Mouse (Mus musculus) bone marrow macrophage, adult 2 months (primary cell): ENCODE results near the gene Phlpp2. TPM values are rescaled to one million over a fixed set of nuclear protein-coding genes. Genes with fewer than 3 reads are reported as not detected.

Source experiments
- H3K27ac ChIP-seq: 2 replicates; pipeline ENCODE4 v1.5.1; 2012; ENCODE audit warnings: low read depth, low read length; ENCODE audit not compliant: insufficient read depth
- H3K4me1 ChIP-seq: 2 replicates; pipeline ENCODE4 v1.6.1; 2012; ENCODE audit warnings: low read length; ENCODE audit not compliant: control insufficient read depth, insufficient read depth
- H3K4me3 ChIP-seq: 2 replicates; pipeline ENCODE4 v1.5.1; 2012; ENCODE audit warnings: mild to moderate bottlenecking, low read length, moderate library complexity; ENCODE audit not compliant: insufficient read depth
- CTCF ChIP-seq: IDR thresholded peaks from 2 replicates; pipeline ENCODE4 v1.5.1; 2012; ENCODE audit warnings: low read depth, mild to moderate bottlenecking, low read length, moderate library complexity
- POLR2A ChIP-seq: IDR thresholded peaks from 2 replicates; pipeline ENCODE4 v1.6.1; 2012; ENCODE audit warnings: mild to moderate bottlenecking, low read depth, low read length, borderline replicate concordance
- polyA plus RNA-seq: library from polyadenylated mRNA; stranded (reverse); fragments of >200 nt; gene quantifications from 2 replicates; pipeline ENCODE4 v1.2.4, GENCODE M21; 2012; ENCODE audit not compliant: missing spikeins, insufficient read depth, insufficient read length

Gene Phlpp2
- polyA plus RNA-seq, 1 experiment, result 2.8 TPM

DNA sequence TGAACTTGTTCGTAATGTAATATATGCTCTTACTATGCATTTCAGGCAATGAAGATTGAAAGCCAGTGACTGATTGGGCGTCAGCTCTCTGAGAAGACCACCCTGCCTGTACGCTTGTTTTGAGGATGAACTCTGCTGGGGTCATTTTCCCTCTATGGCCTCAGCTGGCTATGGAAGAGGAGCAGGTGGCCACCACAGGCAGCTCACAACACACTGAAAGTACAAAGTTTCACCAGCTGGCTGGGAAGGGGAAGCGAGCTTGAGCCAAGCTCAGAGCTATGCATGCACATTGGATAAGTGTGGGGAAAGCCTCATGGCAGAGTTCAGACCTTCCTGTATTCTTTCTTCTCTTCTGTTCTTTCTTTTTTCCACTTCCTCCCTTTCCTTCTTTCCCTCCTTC lies 90.8 kb downstream of the Phlpp2 start:
- Histone ChIP-seq H3K4me1 (peaks cover 9% of the 10 kb centered on the region; the same call in 1 of the 2 replicates), H3K4me3 (no peak overlapping the region), H3K27ac (no peak overlapping the region)
- no peak for TF ChIP-seq CTCF
- TF ChIP-seq POLR2A, result no peak

DNA sequence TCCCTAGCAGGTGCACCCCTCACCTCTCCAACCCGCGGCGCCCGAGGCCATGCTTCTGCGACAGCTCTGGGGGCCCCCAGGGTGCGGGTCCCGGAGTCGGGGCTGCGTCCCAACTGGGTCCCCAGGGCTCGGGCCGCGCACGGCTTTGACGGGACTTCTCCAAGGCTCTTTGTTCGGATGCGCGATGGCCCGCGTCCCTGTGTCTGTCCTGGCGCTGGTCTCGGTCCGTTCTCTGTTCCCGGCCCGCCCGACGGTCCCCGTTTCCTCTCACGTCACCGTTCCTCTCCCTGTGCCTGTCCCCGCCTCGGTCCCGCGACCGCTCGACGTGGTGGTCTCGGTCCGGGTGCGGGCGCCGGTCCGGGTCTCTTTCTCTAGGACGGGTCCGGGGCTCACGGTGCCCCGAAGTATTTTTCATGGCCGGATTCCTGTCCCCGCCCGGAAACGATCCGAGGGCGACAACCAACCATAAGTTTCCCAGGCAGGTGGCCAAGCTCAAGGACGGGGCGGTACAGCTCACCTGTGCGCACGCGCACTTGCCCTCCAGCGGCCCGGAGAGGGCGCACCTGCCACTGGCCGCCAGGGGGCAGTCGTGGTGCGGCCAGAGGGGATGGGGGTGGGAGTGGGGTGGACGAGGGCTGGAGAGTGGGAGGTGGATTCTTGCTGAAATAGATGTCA lies 93.5 kb downstream of the Phlpp2 start, which contains the start of gene Marveld3:
Gene Marveld3 (minus strand): TSS at position 511 of the 675 bp plus-strand sequence.
- TF ChIP-seq POLR2A (no peak), CTCF (peak; percentile 70)
- peaks cover 8% of the 10 kb centered on the region; the same call in 1 of the 2 replicates for H3K4me1 ChIP-seq
- H3K27ac ChIP-seq, result no peak within 1 kb of the TSS
- peak within 1 kb of the TSS; percentile 1; the same call in 1 of the 2 replicates for H3K4me3 ChIP-seq

DNA sequence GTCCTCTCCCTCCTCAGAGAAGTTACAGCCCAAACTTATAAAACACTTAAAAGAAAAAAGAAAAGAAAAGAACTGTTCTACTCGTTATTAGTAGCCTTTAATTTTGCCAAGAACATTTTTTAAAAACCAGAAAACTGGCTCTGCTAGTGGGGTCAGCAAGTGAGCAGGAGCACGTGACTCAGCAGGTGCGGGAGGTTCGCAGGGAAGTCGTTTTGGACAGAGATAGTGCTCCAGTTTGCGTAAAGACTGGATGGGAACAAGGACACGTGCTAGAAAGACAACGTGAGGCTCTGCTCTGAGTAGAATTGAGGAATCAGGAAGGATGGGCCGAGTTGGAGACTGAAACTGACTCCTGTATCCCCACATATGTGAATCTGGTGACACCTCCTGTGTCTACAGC lies 94.6 kb downstream of the Phlpp2 start:
- TF ChIP-seq POLR2A, result no peak
- no peak for TF ChIP-seq CTCF
- no peaks in the 10 kb centered on the region for H3K4me1 ChIP-seq

DNA sequence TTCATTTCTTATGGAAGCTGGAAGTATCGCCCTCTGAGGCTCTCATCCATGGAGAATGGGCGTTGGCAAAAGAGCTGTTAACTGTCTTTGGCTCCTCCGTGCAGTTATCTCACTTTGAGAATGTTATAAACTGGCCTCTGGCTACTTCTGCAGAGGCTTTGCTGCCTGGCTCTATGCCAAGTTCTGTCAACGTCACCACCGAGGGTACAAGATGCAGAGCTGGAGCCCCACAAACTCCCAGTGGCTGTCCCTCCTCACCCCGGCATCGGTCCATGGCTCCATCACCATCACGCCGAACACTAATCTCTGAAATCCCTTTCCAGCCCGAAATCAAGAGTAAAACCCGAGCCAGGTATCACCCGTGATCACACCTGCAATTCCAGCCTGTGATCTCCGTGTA lies 95.1 kb downstream of the Phlpp2 start:
- no peak overlapping the region for H3K27ac ChIP-seq
- H3K4me1 ChIP-seq, result no peaks in the 10 kb centered on the region
- H3K4me3 ChIP-seq, result no peak overlapping the region
- no peak for TF ChIP-seq CTCF
- no peak for TF ChIP-seq POLR2A

More for the DNA sequence above, 94.6 kb downstream of the Phlpp2 start:
- Histone ChIP-seq H3K27ac (no peak overlapping the region), H3K4me3 (no peak overlapping the region)

DNA sequence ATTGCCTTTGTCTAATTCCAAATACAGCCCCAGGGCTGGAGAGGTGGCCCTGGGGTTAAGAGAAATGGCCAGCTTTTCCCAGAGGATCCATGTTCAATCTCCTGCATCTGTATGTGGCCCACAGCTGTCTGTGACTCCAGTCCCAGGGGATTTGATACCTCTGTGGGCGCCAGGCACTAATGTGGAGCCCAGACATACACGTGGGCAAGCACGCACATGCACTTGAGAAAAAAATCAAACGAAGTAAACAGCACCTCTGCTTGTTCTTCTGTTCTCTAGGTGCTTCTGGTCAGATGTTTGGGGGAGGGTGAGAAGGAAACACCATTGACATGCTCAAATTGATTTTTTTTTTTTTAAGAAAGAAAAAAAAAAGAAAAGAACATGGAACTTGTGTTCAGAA lies 95.8 kb downstream of the Phlpp2 start:
- Histone ChIP-seq H3K4me3 (no peak overlapping the region), H3K27ac (no peak overlapping the region), H3K4me1 (no peaks in the 10 kb centered on the region)
- TF ChIP-seq POLR2A (no peak), CTCF (no peak)

DNA sequence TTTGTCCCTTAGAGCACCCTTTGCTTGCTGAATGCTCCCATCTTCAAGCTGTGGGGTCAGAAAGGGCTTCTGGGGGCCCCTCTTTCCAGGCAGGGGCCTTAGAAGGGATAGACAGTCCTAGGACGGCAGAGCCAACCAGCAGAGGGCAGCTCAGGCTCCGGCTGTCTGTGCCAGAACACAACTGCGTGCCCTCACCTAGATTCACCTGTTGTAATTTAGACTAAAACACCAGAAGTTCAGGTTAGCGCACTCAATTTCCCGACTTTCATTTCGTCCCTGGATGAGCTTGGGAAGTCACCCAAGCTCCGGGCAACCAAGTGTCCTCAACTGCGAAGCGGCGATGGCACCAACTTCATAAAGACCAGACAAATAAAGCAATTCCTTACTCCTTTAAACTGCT lies 100.5 kb downstream of the Phlpp2 start:
- TF ChIP-seq CTCF (no peak), POLR2A (no peak)
- no peak overlapping the region for H3K4me3 ChIP-seq
- H3K27ac ChIP-seq, result no peak overlapping the region
- no peaks in the 10 kb centered on the region for H3K4me1 ChIP-seq

DNA sequence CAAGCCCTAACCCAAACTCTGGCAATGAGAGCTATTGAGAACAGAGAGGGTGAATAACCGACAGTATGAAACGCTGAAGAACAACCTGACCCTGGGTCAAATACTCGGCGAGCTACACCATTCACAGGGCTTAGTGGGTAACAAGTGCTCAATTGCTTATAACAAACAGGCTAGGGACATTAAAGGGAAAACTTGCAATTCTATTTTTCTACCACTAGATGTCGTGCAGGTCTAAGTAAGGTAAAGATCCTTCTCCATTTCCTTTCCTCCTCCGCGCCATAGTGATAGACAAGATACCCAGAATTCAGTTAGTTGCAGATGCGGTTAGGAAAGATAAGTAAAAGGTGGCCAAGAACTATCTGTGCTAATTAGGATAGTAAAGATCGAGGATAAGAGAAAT lies 102.0 kb downstream of the Phlpp2 start:
- Histone ChIP-seq H3K4me3 (no peak overlapping the region), H3K27ac (no peak overlapping the region), H3K4me1 (no peaks in the 10 kb centered on the region)
- TF ChIP-seq POLR2A (no peak), CTCF (no peak)

DNA sequence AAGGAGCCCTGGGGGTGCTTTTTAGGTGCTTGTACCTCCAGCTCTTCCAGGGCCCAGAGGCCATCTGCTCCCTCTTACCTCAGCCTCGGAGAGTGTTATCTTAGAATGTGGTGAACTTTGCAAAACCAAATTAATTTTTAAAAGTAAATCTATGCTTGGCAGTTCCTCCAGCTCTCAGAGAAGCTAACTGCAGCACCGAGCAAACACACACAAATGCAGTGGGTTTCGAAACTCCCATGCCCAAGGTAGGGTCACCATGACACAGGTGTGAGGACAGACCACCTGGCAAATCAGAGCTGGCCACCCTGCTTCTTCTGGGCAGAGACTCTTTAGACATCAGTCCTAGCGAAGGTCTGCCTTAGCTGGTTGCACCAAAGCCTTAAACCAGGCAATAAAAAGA lies 104.6 kb downstream of the Phlpp2 start:
- Histone ChIP-seq H3K4me3 (no peak overlapping the region), H3K4me1 (no peaks in the 10 kb centered on the region), H3K27ac (no peak overlapping the region)
- TF ChIP-seq CTCF (no peak), POLR2A (no peak)

DNA sequence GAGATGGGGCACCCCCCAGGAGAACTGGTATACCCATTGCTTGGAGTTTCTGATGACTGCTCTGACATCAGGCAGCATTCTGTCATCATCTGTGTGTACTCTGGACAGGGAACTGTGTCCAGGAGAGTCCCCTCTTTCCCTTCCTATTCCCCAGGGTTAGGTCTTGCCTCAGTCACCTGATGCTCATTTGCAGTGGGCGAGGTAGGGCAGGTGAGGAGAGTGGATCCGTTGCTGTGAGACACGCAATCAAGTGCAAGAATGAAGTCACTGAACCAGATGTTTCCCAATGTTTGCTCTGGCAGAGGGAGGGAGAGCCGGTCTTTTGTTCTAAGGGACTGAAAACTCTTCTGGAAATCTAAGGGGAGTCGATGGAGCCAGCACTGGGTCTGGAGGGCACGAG lies 111.0 kb downstream of the Phlpp2 start:
- no peak for TF ChIP-seq CTCF
- no peak for TF ChIP-seq POLR2A
- Histone ChIP-seq H3K4me3 (no peak overlapping the region), H3K27ac (no peak overlapping the region)

DNA sequence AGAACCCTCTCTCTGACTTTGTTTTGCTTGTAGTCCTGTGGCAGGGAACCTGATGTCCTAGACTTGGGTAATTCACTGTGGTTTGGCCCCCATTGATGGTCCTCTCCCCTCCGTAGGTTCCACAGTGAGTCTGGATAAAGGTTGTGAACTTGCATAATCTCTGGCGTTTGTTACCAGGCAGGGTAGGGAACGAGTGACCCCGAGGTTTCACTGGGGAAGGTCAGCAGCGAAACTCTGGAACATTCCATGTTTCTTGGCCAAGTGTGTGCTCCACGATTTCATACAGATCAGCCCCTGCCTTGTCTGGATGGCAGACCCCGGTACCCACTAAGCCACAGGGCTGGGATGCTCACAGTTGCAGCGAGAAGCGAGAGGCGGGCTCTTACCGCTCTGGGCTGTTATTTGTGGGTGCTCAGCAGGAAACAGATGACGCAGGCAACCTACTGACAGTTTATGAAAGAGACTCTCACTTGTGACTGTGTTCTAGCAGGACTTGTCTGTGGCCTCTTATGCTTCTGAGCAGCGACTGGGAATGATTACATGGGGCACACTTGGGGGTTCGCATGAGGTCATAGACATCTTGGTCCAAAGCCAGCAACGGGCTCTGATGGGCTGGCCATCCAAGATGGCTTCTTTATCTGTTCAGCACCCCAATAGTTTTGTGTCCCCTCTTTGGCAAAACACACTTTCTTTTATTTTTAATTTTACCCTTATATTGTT lies 114.2 kb downstream of the Phlpp2 start:
- no peak for TF ChIP-seq CTCF
- no peak for TF ChIP-seq POLR2A
- no peak overlapping the region for H3K4me3 ChIP-seq
- no peaks in the 10 kb centered on the region for H3K4me1 ChIP-seq
- no peak overlapping the region for H3K27ac ChIP-seq

More for the DNA sequence above, 111.0 kb downstream of the Phlpp2 start:
- no peaks in the 10 kb centered on the region for H3K4me1 ChIP-seq
